Mouse (Mus musculus) 3T3-L1 (cell line): ENCODE data around the gene Srprb.

Experiments
- DNase-seq: peaks from one replicate; pipeline ENCODE4 v3.0.0-alpha.2; 2015; ENCODE audit warnings: low read depth, low spot score

Gene Srprb

DNA sequence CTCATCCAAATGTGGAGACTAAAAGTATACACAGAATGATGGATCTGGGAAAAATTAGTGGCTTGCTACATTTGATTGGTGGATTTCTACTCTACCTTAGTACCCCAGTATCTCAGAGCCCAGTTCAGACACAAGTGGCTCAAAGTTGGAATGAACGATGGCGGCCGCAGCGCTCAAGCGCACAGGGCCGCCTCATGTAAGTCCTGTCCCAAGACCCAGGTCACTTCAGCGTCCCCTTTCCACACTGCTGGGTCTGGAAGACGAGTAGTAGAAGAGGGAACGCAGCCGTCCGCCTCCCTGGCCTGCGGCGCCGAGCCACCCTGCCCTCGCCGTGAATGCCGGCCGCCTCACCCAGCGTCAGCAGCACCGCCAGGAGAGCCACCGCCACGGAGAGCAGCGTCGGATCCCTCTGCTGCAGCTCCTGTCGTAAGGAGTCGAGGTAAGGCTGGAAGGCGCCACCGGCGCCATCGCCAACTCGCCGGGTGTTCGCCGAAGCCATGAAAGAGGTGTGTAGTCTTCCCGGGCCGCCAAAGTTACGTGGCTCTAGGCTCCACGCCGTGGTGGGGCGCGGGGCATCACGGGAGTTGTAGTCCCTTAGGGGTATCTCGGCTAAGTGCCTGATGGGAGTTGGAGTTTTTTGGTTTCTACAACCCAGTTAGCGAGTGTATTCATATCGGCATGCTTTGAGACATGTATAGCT lies at the start of gene Srprb:
Gene Srprb, minus strand, starts transcription at position 577 of the 700 bp plus-strand sequence.
- peak; percentile 91 for DNase-seq

GRCm38 (mm10) chr9:103248618-103249017 lies 46.7 kb upstream of the Srprb start:
- no peak for DNase-seq

DNA sequence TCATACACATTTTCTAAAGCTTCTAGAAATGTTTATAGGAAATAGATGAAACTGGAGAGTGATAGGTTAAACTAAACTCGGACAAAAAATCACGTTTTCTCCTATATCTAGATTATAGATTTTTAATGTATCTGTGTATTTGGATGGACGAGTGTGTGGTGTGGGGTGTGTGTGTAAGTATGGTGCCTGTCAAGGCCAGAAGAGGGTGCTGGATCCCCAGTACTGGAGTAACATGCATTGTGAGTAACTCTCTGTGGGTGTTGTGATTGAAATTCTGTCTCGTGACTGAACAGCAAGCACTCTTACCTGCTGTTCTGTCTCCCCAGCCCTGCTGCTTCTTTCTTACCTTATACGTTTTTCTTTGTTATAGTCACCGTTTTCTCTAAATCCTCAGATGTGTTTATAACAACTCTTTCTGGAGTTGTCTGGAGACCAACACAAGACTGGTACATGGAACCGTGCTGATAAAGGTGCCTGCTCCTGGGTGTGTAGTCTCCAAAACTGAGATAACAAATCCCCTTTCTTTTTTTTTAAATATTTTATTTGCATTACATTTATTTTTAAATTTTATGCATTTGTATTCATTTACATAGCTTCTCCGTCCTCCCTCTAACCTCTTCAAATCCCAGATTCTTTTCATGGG lies 44.7 kb upstream of the Srprb start:
- DNase-seq: no peak

DNA sequence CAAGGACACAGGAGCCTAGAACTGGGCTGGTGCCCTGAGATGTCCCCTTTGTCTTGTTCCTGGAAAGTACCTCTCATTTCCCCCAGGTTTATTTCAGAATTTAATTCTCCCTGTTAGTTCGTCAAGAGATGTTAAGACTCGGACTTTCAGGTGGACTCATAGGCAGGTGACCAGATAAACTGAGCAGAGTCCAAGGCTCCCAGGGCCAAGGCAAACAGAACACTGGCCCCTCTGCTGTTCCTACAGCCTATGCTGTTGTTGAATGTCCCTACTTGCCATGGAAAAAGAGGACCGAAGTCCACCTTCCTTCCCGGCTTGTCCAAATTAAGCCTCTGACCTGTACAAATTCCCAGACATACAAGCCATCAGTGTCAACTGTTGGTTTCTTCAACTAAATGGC lies 41.7 kb upstream of the Srprb start:
- no peak for DNase-seq

DNA sequence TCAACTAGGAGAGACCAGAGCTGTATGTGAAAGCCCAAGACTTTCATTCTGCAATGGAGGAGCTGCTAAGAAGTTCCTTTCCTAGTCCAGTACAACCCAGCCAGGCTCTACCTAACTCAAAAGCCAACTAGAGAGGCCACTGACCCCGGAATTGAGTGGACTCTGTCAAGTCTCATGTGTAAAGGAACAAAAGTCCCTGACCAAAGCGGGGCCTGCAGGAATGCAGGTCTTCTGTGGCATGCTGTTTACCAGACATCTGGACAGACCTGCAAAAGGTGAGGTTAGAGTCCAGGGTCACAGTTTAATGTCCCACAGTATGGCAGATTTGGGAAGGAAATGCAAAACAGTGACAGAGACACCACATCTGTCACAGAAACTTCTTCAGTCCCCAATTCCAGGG lies 39.3 kb upstream of the Srprb start:
- DNase-seq: no peak

- no peak for DNase-seq
Observed at GRCm38 (mm10) chr9:103239471-103239870, 37.5 kb upstream of the Srprb start.

GRCm38 (mm10) chr9:103234565-103235165 lies 32.7 kb upstream of the Srprb start:
- DNase-seq: no peak

DNA sequence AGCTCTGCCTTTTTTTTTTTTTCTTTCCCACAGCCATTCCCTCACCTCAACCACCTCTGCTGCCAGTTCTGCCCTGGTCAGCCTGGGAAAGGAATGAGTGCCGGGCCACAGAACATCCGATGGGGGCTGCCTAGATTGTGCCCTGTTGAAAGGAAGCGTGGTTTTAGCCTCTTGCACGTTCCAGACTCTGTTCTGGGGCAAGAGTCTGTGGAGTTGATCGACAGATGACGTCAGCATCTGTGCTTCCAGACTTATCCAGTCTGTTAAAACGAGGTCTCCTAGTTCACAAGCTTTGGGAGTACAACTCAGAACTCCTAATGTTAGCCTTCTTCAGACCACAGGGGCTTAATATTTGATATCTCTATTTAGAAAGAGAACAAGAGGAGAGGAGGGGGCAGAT lies 32.1 kb upstream of the Srprb start:
- DNase-seq: no peak

DNA sequence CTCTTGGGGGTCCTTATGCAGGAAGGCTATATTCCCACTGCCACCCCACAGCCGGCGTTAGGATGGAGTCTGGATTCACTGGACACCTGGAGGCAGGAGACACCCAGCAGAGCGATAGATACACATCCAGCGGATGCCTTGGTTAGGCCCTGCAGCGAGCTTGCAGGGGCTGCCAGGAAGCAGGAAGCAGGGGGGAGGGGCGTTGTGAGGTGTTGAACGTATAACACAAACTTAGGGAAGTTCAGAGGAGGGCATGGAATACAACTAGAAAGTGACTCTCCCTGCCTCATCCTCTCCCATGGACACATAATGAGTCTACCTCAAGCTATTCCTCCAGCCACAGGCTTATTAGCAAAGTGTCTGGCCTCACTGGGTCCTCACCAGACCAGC lies 31.1 kb upstream of the Srprb start:
- DNase-seq: no peak

DNA sequence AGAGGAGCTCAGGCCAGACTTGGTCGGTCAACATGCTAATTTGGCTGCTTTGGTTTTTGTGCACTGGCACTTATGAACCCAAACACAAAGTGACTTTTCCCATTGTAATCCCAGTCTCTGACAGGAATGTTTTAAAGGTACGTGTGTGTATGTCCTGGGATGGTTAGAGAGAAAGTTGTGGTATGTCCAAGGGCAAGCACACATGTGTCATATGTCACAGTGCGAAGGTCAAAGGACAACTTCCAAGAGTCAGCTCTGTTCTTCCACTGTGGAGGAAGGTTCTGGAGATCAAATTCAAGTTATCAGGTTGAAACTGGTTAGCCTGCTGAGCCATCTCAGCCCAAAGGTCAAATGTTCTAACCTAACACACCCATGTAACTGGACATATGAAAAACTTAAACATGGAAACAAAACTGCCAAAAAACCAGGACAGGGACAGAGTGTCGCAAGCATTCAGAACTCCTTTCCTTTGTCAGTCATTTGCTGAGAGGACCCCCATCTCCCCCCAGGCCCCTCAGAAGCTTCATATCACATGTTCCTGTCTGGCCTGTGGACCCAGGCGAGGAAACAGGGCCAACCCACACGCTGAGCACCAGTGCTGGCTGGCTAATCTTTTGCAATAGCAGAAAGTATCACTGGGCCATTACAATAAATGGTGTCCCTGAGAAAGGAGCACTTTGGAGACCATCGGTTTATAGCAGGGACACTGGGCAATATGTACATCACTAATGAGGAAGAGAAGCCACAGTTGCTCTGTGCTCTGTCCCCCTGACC lies 30.5 kb upstream of the Srprb start:
- no peak for DNase-seq

GRCm38 (mm10) chr9:103230151-103230951 lies 28.4 kb upstream of the Srprb start, which contains the start of the genes Gm20425 and Trf:
Gm20425 (minus strand) TSS chr9:103230307.
Trf (minus strand) TSS chr9:103230444.
- no peak for DNase-seq

DNA sequence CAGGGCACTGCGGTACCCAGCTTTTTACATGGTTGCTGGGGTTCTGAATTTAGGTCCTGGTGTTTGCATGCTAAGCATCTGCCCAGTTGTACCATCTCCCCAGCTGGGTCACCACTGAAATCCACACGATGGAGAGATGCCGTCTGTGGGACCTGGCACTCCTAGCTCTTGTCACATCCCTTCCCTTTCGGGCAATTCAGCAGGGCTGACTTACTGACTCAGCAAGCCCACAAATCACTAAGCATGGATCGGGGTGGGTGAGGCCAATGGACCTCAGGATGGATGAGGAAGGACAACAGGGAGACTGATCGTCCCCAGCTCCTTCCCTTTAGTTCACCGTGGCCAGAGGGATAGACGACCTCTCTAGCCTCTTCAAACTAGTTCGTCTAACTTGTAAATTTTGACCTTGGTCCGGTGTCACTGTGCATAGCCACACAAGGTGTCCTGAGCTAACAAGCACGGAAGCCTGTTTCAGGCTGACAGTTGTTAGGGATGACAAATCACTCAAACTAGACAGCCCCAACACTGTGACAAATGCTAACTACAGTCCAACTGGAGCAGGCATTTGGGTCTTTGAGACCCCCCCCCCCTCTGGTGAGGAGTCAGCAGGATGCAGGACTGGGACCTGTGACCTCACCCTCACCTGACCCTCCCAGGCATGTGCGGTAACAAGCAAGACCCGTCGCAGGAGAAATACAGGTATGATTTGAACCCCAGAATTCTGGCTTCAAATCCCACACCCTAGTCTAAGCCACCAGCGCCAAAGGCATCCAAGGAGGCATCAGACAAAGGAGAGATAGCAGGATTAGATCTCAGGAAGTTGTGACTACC lies 27.3 kb upstream of the Srprb start:
- no peak for DNase-seq

- DNase-seq: no peak
Observed at GRCm38 (mm10) chr9:103228370-103229003, 26.6 kb upstream of the Srprb start.

DNA sequence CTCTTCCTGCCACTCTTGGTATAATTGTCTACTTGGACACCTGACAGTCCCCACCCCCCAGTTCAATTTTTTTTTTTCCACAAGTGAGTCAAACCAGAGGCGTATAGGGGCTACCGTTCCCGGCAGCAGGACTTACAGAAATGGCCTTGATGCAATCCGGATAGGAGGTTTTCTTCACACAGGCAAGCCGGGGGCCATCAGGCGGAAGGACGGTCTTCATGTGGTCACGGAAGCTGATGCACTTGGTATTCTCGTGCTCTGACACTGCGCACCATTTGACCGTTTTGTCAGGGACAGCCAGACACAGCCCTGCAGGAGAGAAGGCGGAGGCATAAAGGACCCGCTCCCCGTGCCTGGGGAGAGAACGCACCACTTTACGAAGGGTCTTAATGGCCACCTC lies 25.8 kb upstream of the Srprb start:
- DNase-seq: no peak

- DNase-seq: no peak
Observed at GRCm38 (mm10) chr9:103226806-103227205, 24.9 kb upstream of the Srprb start.

DNA sequence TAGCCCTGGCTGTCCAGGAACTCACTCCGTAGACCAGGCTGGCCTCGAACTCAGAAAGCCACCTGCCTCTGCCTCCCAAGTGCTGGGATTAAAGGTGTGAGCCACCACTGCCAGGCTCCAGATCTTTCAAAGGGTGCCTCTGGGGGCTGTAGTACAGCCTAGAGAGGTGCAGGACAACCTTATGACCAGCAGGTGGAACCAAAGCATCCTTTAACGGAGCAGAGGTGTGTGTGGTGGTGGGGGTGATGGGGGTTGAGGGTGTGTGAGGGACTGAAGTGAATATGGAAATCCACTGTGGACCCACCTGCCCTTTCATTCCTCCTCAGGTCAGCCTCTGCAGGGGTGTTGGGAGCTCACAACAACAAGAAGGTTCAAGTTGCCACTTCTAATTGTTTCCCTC lies 23.5 kb upstream of the Srprb start:
- DNase-seq: peak; percentile 47

DNA sequence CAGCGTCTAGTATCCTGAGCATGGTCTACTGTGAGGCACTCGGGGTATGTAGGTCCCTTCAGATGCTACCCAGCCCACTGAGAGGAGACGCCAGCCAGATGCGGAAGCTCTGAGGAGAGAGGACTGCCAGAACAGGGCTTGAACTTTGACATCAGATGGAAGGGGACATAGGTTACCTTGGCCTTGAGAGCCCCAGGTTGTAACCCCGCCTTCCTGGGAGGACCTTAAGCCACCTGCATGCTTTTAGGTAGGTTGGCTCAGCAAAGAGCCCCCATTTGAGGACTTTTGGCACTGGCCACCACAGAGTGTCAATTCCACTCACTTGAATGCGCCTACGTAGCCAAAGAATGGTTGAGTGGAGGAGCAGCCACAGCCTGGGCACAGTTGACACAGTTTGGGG lies 22.8 kb upstream of the Srprb start:
- DNase-seq: no peak

GRCm38 (mm10) chr9:103214281-103214680 lies 12.3 kb upstream of the Srprb start:
- no peak for DNase-seq

DNA sequence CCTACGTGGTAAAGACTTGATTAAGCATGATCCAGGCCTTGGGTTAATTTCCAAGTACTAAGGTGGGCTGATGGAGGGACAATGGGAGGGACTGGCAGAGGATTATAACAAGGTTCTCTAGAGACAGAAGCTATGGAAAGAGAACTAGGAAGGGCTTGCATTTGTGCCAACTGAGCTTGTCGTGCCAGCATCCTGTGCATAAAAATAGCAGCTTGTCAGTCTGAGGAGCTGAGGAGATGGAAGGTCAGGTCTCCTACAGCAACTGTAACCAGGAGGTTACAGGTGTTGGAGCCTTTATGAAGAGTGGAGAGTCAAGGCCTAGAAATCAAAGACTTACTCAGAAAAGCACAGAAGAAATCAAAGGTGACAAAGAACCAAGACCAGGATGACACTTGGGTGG lies 11.7 kb upstream of the Srprb start:
- no peak for DNase-seq
